Mouse (Mus musculus) embryo, embryonic 9.5 days (tissue): ENCODE data around the gene Pitpnc1.
A peak's percentile ranks its signal among the peaks of the same experiment; 100 is the strongest.

Source experiments
- DNase-seq: peaks from one replicate; pipeline ENCODE4 v3.0.0-alpha.2; 2017; ENCODE audit errors: extremely low spot score

The Pitpnc1 gene

GRCm38 (mm10) chr11:107468252-107469030, 2.1 kb downstream of the Pitpnc1 start:
- DNase-seq: peak; percentile 22

GRCm38 (mm10) chr11:107466611-107467391, 3.7 kb downstream of the Pitpnc1 start:
- DNase-seq: no peak

GRCm38 (mm10) chr11:107465969-107466368, 4.5 kb downstream of the Pitpnc1 start:
- DNase-seq: no peak

GRCm38 (mm10) chr11:107465041-107465440, 5.5 kb downstream of the Pitpnc1 start:
- no peak for DNase-seq

GRCm38 (mm10) chr11:107464141-107464540, 6.4 kb downstream of the Pitpnc1 start:
- DNase-seq: no peak

GRCm38 (mm10) chr11:107463251-107463681, 7.2 kb downstream of the Pitpnc1 start:
- no peak for DNase-seq

GRCm38 (mm10) chr11:107462478-107462877, 8.0 kb downstream of the Pitpnc1 start:
- DNase-seq: no peak

- DNase-seq: no peak
These were observed 10.7 kb downstream of the Pitpnc1 start for GRCm38 (mm10) chr11:107459828-107460227.

GRCm38 (mm10) chr11:107458986-107459385, 11.5 kb downstream of the Pitpnc1 start:
- no peak for DNase-seq

GRCm38 (mm10) chr11:107458286-107458685, 12.2 kb downstream of the Pitpnc1 start:
- no peak for DNase-seq

GRCm38 (mm10) chr11:107457282-107457681, 13.2 kb downstream of the Pitpnc1 start:
- DNase-seq: no peak

GRCm38 (mm10) chr11:107454546-107455462, 15.7 kb downstream of the Pitpnc1 start:
- no peak for DNase-seq

GRCm38 (mm10) chr11:107452053-107452452, 18.4 kb downstream of the Pitpnc1 start:
- DNase-seq: no peak

- no peak for DNase-seq
These were observed 19.4 kb downstream of the Pitpnc1 start for GRCm38 (mm10) chr11:107451106-107451505.

GRCm38 (mm10) chr11:107450097-107450496, 20.4 kb downstream of the Pitpnc1 start:
- no peak for DNase-seq

- no peak for DNase-seq
These were observed 21.2 kb downstream of the Pitpnc1 start for GRCm38 (mm10) chr11:107449169-107449910.

- DNase-seq: no peak
These were observed 22.6 kb downstream of the Pitpnc1 start for GRCm38 (mm10) chr11:107447915-107448314.

GRCm38 (mm10) chr11:107447349-107447748, 23.1 kb downstream of the Pitpnc1 start:
- no peak for DNase-seq

- DNase-seq: no peak
These were observed 23.8 kb downstream of the Pitpnc1 start for GRCm38 (mm10) chr11:107446650-107447049.

- no peak for DNase-seq
These were observed 24.8 kb downstream of the Pitpnc1 start for GRCm38 (mm10) chr11:107445683-107446082.
